Mouse (Mus musculus): ENCODE results near the gene Wipf2. TPM values are rescaled to one million over a fixed set of nuclear protein-coding genes. Genes with fewer than 3 reads are reported as not detected.

Gene Wipf2
- polyA plus RNA-seq, 2 experiments: 4.7 to 10.5 TPM

DNA sequence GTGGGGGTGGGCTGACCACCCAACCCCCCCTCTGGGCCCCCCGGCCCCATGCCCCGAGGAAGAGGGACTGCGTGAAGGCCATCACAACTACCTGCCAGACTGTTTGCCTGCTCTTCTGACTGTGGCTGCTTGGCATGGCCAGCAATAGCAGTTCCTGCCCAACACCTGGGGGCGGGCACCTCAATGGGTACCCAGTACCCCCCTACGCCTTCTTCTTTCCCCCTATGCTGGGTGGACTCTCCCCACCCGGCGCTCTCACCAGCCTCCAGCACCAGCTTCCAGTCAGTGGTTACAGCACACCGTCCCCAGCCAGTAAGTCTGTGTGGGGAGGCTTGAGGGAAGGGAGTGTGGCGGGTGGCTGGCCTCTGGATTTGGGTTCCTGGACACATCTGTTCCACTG is 87.0 kb downstream of the Wipf2 start:
- H3K4me1 ChIP-seq (ENCODE audit: control insufficient read depth, insufficient read depth, low read length): peaks cover 61% of the 10 kb centered on the region
- no peak overlapping the region for H3K9ac ChIP-seq (ENCODE audit: low read depth, low read length, severe bottlenecking)
- no peak overlapping the region for H3K4me3 ChIP-seq (replicated peaks; ENCODE audit: low read length)
- peaks cover 55% of the 10 kb centered on the region for H3K36me3 ChIP-seq (ENCODE audit: control insufficient read depth, insufficient read depth, low read length)
- no peak overlapping the region for H3K27ac ChIP-seq (replicated peaks; ENCODE audit: low read depth, low read length)
- H3K27me3 ChIP-seq (ENCODE audit: control insufficient read depth, insufficient read depth, low read length): no peaks in the 10 kb centered on the region
- no peak for ATAC-seq (ENCODE audit: low FRiP score, low read depth)
- no peaks in the 10 kb centered on the region for H3K9me3 ChIP-seq (ENCODE audit: control insufficient read depth, low read length)
- H3K4me2 ChIP-seq (replicated peaks; ENCODE audit: low read depth, low read length, severe bottlenecking): no peak overlapping the region
- no peak for DNase-seq (ENCODE audit: low spot score)
- 89% methylated on average over 8 of the region's 9 CpGs for WGBS
- TF ChIP-seq POLR2A (IDR thresholded peaks at IDR 0.05; ENCODE audit: borderline replicate concordance, extremely low read depth, insufficient read depth, insufficient read length): no peak

DNA sequence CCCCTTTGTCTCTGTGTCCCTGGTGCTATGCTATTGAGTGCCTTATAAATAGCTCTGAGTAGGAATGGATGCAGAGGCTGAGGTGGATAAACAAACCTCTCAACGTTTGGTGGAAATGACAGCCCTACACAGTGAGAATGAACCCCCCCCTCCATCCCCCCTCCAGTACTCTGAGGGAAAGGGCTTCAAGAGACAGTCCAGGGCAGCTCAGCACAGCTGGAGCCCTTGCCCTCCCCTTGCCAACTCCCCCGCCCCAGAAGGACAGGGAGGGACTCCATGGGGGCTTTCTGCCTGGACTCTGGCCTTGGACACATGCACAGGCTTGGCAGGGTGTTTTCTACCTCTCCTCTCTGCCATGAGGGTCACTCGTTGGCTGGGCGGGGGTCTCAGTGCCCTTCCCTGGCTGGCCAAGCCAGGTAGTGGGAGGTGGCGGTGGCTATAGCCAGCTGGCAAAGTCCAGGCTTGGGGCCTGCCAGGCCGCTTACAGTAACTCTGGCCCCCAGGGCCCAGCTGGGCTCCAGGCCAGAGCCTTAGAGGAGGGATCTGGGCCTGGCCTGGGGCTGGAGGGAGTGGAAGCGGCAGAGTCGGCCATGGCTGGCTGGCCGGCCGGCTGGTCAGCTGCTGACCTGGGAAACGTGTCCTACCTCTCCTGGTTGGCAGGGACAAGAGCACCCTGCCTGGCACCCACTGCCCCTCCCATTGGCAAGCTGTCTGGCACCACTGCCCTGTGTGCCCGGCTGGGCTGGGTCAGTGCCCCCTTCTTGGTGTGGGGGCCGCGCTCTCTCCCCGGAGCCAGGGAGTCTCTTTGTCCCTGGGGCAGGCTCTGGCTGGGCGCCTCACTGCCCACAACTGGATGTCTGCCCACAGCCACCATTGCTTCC is 87.8 kb downstream of the Wipf2 start:
- no peak overlapping the region for H3K4me3 ChIP-seq (replicated peaks; ENCODE audit: low read length)
- H3K36me3 ChIP-seq (ENCODE audit: control insufficient read depth, insufficient read depth, low read length): peaks cover 53% of the 10 kb centered on the region
- DNase-seq (ENCODE audit: low spot score) (no peak), ATAC-seq (ENCODE audit: low FRiP score, low read depth) (no peak)
- peaks cover 58% of the 10 kb centered on the region for H3K4me1 ChIP-seq (ENCODE audit: control insufficient read depth, insufficient read depth, low read length)
- WGBS: 58% methylated on average over 12 of the region's 16 CpGs
- no peak for TF ChIP-seq POLR2A (IDR thresholded peaks at IDR 0.05; ENCODE audit: borderline replicate concordance, extremely low read depth, insufficient read depth, insufficient read length)
- 0 out of 2 replicates have a peak overlapping the region, but pooled peaks have one; percentile 25 for H3K9ac ChIP-seq (ENCODE audit: low read depth, low read length, severe bottlenecking)
- peak overlapping the region; percentile 43; the same call in 1 of the 2 replicates for H3K27ac ChIP-seq (replicated peaks; ENCODE audit: low read depth, low read length)
- no peaks in the 10 kb centered on the region for H3K27me3 ChIP-seq (ENCODE audit: control insufficient read depth, insufficient read depth, low read length)
- no peaks in the 10 kb centered on the region for H3K9me3 ChIP-seq (ENCODE audit: control insufficient read depth, low read length)
- H3K4me2 ChIP-seq (replicated peaks; ENCODE audit: low read depth, low read length, severe bottlenecking): 0 out of 2 replicates have a peak overlapping the region, but pooled peaks have one; percentile 13

DNA sequence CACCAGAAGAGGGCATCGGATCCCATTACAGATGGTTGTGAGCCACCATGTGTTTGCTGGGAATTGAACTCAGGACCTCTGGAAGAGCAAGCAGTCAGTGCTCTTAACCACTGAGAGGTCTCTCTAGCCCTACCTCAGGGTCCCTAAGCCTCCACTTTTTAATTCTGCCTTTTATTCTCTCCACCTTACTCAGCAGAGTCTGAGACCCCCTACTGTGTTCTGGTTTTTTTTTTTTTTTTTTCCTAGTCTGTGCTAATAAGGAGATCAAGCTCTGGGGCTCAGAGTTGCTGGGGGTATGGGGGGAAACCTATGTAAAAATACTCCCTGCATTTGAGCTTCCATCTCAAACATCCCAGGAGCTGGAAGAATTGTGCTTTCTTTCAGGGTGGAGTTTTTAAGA is 88.7 kb downstream of the Wipf2 start:
- H3K36me3 ChIP-seq (ENCODE audit: control insufficient read depth, insufficient read depth, low read length): peaks cover 58% of the 10 kb centered on the region
- 64% methylated on average over 1 of the region's 1 CpGs for WGBS
- peaks cover 58% of the 10 kb centered on the region for H3K4me1 ChIP-seq (ENCODE audit: control insufficient read depth, insufficient read depth, low read length)
- no peak overlapping the region for H3K27ac ChIP-seq (replicated peaks; ENCODE audit: low read depth, low read length)
- no peak overlapping the region for H3K4me3 ChIP-seq (replicated peaks; ENCODE audit: low read length)
- no peak for TF ChIP-seq POLR2A (IDR thresholded peaks at IDR 0.05; ENCODE audit: borderline replicate concordance, extremely low read depth, insufficient read depth, insufficient read length)
- no peaks in the 10 kb centered on the region for H3K27me3 ChIP-seq (ENCODE audit: control insufficient read depth, insufficient read depth, low read length)
- H3K9ac ChIP-seq (ENCODE audit: low read depth, low read length, severe bottlenecking): no peak overlapping the region
- ATAC-seq (ENCODE audit: low FRiP score, low read depth) (no peak), DNase-seq (ENCODE audit: low spot score) (no peak)
- H3K4me2 ChIP-seq (replicated peaks; ENCODE audit: low read depth, low read length, severe bottlenecking): no peak overlapping the region
- H3K9me3 ChIP-seq (ENCODE audit: control insufficient read depth, low read length): no peaks in the 10 kb centered on the region

DNA sequence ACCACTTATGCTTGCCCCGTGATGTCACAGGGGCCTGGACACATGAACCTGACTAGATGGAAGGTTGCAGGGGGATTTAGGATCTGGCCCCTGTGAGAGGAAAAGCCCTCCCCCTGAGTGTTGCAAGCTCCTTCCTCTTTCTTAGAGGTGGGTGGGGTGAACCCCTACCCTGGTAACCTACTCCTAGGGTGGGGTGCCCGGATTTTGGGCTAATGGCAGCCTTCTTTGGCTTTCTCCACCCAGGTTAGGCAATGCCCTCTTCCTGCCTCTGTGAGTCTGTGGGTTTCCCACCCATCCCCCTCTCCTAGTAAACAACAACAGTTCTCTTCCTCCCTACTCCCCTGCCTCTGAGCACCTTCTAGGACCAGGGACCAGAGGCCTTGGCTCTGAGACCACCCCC is 89.3 kb downstream of the Wipf2 start:
- H3K4me3 ChIP-seq (replicated peaks; ENCODE audit: low read length): no peak overlapping the region
- H3K27me3 ChIP-seq (ENCODE audit: control insufficient read depth, insufficient read depth, low read length): no peaks in the 10 kb centered on the region
- H3K4me1 ChIP-seq (ENCODE audit: control insufficient read depth, insufficient read depth, low read length): peaks cover 51% of the 10 kb centered on the region
- no peak overlapping the region for H3K27ac ChIP-seq (replicated peaks; ENCODE audit: low read depth, low read length)
- H3K9me3 ChIP-seq (ENCODE audit: control insufficient read depth, low read length): no peaks in the 10 kb centered on the region
- no peak for DNase-seq (ENCODE audit: low spot score)
- H3K36me3 ChIP-seq (ENCODE audit: control insufficient read depth, insufficient read depth, low read length): peaks cover 58% of the 10 kb centered on the region
- no peak for TF ChIP-seq POLR2A (IDR thresholded peaks at IDR 0.05; ENCODE audit: borderline replicate concordance, extremely low read depth, insufficient read depth, insufficient read length)
- no peak overlapping the region for H3K9ac ChIP-seq (ENCODE audit: low read depth, low read length, severe bottlenecking)
- WGBS: 62% methylated on average over 2 of the region's 2 CpGs
- no peak for ATAC-seq (ENCODE audit: low FRiP score, low read depth)
- no peak overlapping the region for H3K4me2 ChIP-seq (replicated peaks; ENCODE audit: low read depth, low read length, severe bottlenecking)

DNA sequence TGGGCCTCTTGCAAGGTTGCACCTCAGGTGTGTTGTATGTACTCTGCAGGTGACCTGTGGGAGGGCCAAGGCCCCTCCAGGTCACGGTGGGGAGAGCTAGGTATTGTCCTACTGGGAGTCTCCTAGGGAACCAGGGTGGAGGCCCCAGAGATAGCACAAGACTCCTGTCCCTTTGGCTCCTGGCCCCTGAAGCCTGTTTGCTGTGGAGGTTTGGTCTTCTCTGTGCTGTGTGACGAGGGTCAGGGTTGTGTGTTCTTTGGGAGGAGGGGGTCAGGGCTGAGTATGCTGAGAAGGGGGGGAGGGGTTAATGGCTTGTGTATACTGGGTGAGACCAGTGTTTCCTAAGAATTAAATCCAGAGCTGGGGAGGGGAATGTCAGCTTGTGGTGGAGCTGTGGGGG is 89.9 kb downstream of the Wipf2 start:
- WGBS: 34% methylated on average over 2 of the region's 2 CpGs
- Histone ChIP-seq H3K36me3 (ENCODE audit: control insufficient read depth, insufficient read depth, low read length) (peaks cover 55% of the 10 kb centered on the region), H3K4me1 (ENCODE audit: control insufficient read depth, insufficient read depth, low read length) (peaks cover 47% of the 10 kb centered on the region), H3K4me2 (replicated peaks; ENCODE audit: low read depth, low read length, severe bottlenecking) (no peak overlapping the region), H3K9me3 (ENCODE audit: control insufficient read depth, low read length) (no peaks in the 10 kb centered on the region), H3K9ac (ENCODE audit: low read depth, low read length, severe bottlenecking) (no peak overlapping the region), H3K27me3 (ENCODE audit: control insufficient read depth, insufficient read depth, low read length) (no peaks in the 10 kb centered on the region), H3K4me3 (replicated peaks; ENCODE audit: low read length) (no peak overlapping the region), H3K27ac (replicated peaks; ENCODE audit: low read depth, low read length) (no peak overlapping the region)
- ATAC-seq (ENCODE audit: low FRiP score, low read depth) (no peak), DNase-seq (ENCODE audit: low spot score) (no peak)
- no peak for TF ChIP-seq POLR2A (IDR thresholded peaks at IDR 0.05; ENCODE audit: borderline replicate concordance, extremely low read depth, insufficient read depth, insufficient read length)

Measured in limb, embryonic 14.5 days (tissue).